Mouse (Mus musculus): ENCODE data around the gene Hist1h4b. TPM values are rescaled to one million over a fixed set of nuclear protein-coding genes. Genes with fewer than 3 reads are reported as not detected.

Gene Hist1h4b
- polyA plus RNA-seq, 1 experiment, result 101 TPM

- Histone ChIP-seq H3K27ac (ENCODE audit: control insufficient read depth, insufficient read depth, low read length) (no peak overlapping the region), H3K36me3 (ENCODE audit: control insufficient read depth, insufficient read depth, low read length) (no peaks in the 10 kb centered on the region), H3K4me3 (ENCODE audit: control insufficient read depth, insufficient read depth, low read length) (no peak overlapping the region), H3K4me1 (replicated peaks; ENCODE audit: control insufficient read depth, insufficient read depth, low read length) (no peaks in the 10 kb centered on the region), H3K27me3 (ENCODE audit: control insufficient read depth, insufficient read depth, low read length) (no peaks in the 10 kb centered on the region)
- peak; percentile 40 for DNase-seq
- WGBS, result 39% methylated on average over 2 of the region's 2 CpGs
- TF ChIP-seq CTCF (IDR thresholded peaks at IDR 0.05; ENCODE audit: borderline replicate concordance, control insufficient read depth, extremely low read depth, insufficient read depth, low read length, poor library complexity) (no peak), POLR2A (IDR thresholded peaks at IDR 0.05; ENCODE audit: control insufficient read depth, extremely low read depth, insufficient read depth, low read length, poor library complexity) (no peak)
Observed at GRCm38 (mm10) chr13:23792520-23792919, 35.7 kb downstream of the Hist1h4b start.

GRCm38 (mm10) chr13:23799405-23799804, 42.6 kb downstream of the Hist1h4b start:
- no peak overlapping the region for H3K27ac ChIP-seq (ENCODE audit: control insufficient read depth, insufficient read depth, low read length)
- H3K4me1 ChIP-seq (replicated peaks; ENCODE audit: control insufficient read depth, insufficient read depth, low read length), result no peaks in the 10 kb centered on the region
- no peaks in the 10 kb centered on the region for H3K36me3 ChIP-seq (ENCODE audit: control insufficient read depth, insufficient read depth, low read length)
- H3K4me3 ChIP-seq (ENCODE audit: control insufficient read depth, insufficient read depth, low read length), result no peak overlapping the region
- DNase-seq, result no peak
- 33% methylated on average over 5 of the region's 5 CpGs for WGBS
- TF ChIP-seq POLR2A (IDR thresholded peaks at IDR 0.05; ENCODE audit: control insufficient read depth, extremely low read depth, insufficient read depth, low read length, poor library complexity) (no peak), CTCF (IDR thresholded peaks at IDR 0.05; ENCODE audit: borderline replicate concordance, control insufficient read depth, extremely low read depth, insufficient read depth, low read length, poor library complexity) (no peak)
- no peaks in the 10 kb centered on the region for H3K27me3 ChIP-seq (ENCODE audit: control insufficient read depth, insufficient read depth, low read length)

- no peak overlapping the region for H3K4me3 ChIP-seq (ENCODE audit: control insufficient read depth, insufficient read depth, low read length)
- H3K27me3 ChIP-seq (ENCODE audit: control insufficient read depth, insufficient read depth, low read length), result no peaks in the 10 kb centered on the region
- no peak overlapping the region for H3K27ac ChIP-seq (ENCODE audit: control insufficient read depth, insufficient read depth, low read length)
- WGBS, result 95% methylated on average over 2 of the region's 2 CpGs
- no peak for DNase-seq
- TF ChIP-seq POLR2A (IDR thresholded peaks at IDR 0.05; ENCODE audit: control insufficient read depth, extremely low read depth, insufficient read depth, low read length, poor library complexity) (no peak), CTCF (IDR thresholded peaks at IDR 0.05; ENCODE audit: borderline replicate concordance, control insufficient read depth, extremely low read depth, insufficient read depth, low read length, poor library complexity) (no peak)
- no peaks in the 10 kb centered on the region for H3K36me3 ChIP-seq (ENCODE audit: control insufficient read depth, insufficient read depth, low read length)
- H3K4me1 ChIP-seq (replicated peaks; ENCODE audit: control insufficient read depth, insufficient read depth, low read length), result no peaks in the 10 kb centered on the region
Observed at GRCm38 (mm10) chr13:23804532-23804931, 47.7 kb downstream of the Hist1h4b start.

- TF ChIP-seq POLR2A (IDR thresholded peaks at IDR 0.05; ENCODE audit: control insufficient read depth, extremely low read depth, insufficient read depth, low read length, poor library complexity) (no peak), CTCF (IDR thresholded peaks at IDR 0.05; ENCODE audit: borderline replicate concordance, control insufficient read depth, extremely low read depth, insufficient read depth, low read length, poor library complexity) (no peak)
- Histone ChIP-seq H3K36me3 (ENCODE audit: control insufficient read depth, insufficient read depth, low read length) (no peaks in the 10 kb centered on the region), H3K27ac (ENCODE audit: control insufficient read depth, insufficient read depth, low read length) (no peak within 1 kb of the TSS), H3K27me3 (ENCODE audit: control insufficient read depth, insufficient read depth, low read length) (no peaks in the 10 kb centered on the region), H3K4me3 (ENCODE audit: control insufficient read depth, insufficient read depth, low read length) (no peak within 1 kb of the TSS), H3K4me1 (replicated peaks; ENCODE audit: control insufficient read depth, insufficient read depth, low read length) (no peaks in the 10 kb centered on the region)
- 93% methylated on average over 15 of the region's 15 CpGs for WGBS
- DNase-seq, result no peak
Observed at GRCm38 (mm10) chr13:23806422-23807052, 49.7 kb downstream of the Hist1h4b start, which contains the start of gene Slc17a2. Gene Slc17a2, plus strand, starts transcription at chr13:23806993.

Other genes starting within 250 kb of the Hist1h4b start
- 150 and 182 TPM in 2 replicates for gene Hist1h4h, start 226.0 kb upstream of the Hist1h4b start, polyA plus RNA-seq (2012; rRNA removed)
- 4,070 and 5,945 TPM in 2 replicates for gene Hist1h2af, start 223.1 kb upstream of the Hist1h4b start, polyA plus RNA-seq (2012; rRNA removed)
- 496 and 661 TPM in 2 replicates for gene Hist1h3g, start 221.6 kb upstream of the Hist1h4b start, polyA plus RNA-seq (2012; rRNA removed)
- 37.8 and 51.2 TPM in 2 replicates for gene Hist1h2bh, start 213.6 kb upstream of the Hist1h4b start, polyA plus RNA-seq (2012; rRNA removed)
- gene Hist1h3f, start 213.0 kb upstream of the Hist1h4b start, polyA plus RNA-seq (2012; rRNA removed), result 72.3 and 87.8 TPM in 2 replicates
- 208 and 221 TPM in 2 replicates for gene Hist1h4f, start 205.4 kb upstream of the Hist1h4b start, polyA plus RNA-seq (2012; rRNA removed)
- 1.9 and 2.9 TPM in 2 replicates for gene Hist1h1d, start 203.8 kb upstream of the Hist1h4b start, polyA plus RNA-seq (2012; rRNA removed)
- gene Hist1h3e, start 194.6 kb upstream of the Hist1h4b start, polyA plus RNA-seq (2012; rRNA removed), result 245 and 339 TPM in 2 replicates
- 174 and 210 TPM in 2 replicates for gene Hist1h2ae, start 185.8 kb upstream of the Hist1h4b start, polyA plus RNA-seq (2012; rRNA removed)
- 523 and 578 TPM in 2 replicates for gene Hist1h2bg, start 185.6 kb upstream of the Hist1h4b start, polyA plus RNA-seq (2012; rRNA removed)
- gene Hist1h2bf, start 182.8 kb upstream of the Hist1h4b start, polyA plus RNA-seq (2012; rRNA removed), result 277 and 362 TPM in 2 replicates
- 76.8 and 109 TPM in 2 replicates for gene Hist1h2ad, start 182.6 kb upstream of the Hist1h4b start, polyA plus RNA-seq (2012; rRNA removed)
- gene Hist1h3d, start 181.2 kb upstream of the Hist1h4b start, polyA plus RNA-seq (2012; rRNA removed), result 161 and 207 TPM in 2 replicates
- 115 and 120 TPM in 2 replicates for gene Hist1h4d, start 175.4 kb upstream of the Hist1h4b start, polyA plus RNA-seq (2012; rRNA removed)
- gene Hist1h2be, start 135.9 kb upstream of the Hist1h4b start, polyA plus RNA-seq (2012; rRNA removed), result 14.4 and 19.9 TPM in 2 replicates
- 9.4 and 18.5 TPM in 2 replicates for gene Hist1h1e, start 134.5 kb upstream of the Hist1h4b start, polyA plus RNA-seq (2012; rRNA removed)
- 11.0 and 12.9 TPM in 2 replicates for gene Hist1h2ac, start 73.1 kb upstream of the Hist1h4b start, polyA plus RNA-seq (2012; rRNA removed)
- 153 and 154 TPM in 2 replicates for gene Hist1h2bc, start 72.8 kb upstream of the Hist1h4b start, polyA plus RNA-seq (2012; rRNA removed)
- gene Hist1h1t, start 61.2 kb upstream of the Hist1h4b start, polyA plus RNA-seq (2012; rRNA removed), result 0.11 TPM in 1 of 2 replicates, not detected in the other
- 69.8 and 70.6 TPM in 2 replicates for gene Hist1h4c, start 58.6 kb upstream of the Hist1h4b start, polyA plus RNA-seq (2012; rRNA removed)
- gene Hfe, start 46.2 kb upstream of the Hist1h4b start, polyA plus RNA-seq (2012; rRNA removed), result 9.8 and 13.5 TPM in 2 replicates
- gene Hist1h1c, start 18.2 kb upstream of the Hist1h4b start, polyA plus RNA-seq (2012; rRNA removed), result 40.9 and 48.1 TPM in 2 replicates
- 377 and 602 TPM in 2 replicates for gene Hist1h3c, start 11.4 kb upstream of the Hist1h4b start, polyA plus RNA-seq (2012; rRNA removed)
- gene Hist1h2bb, start 10.3 kb upstream of the Hist1h4b start, polyA plus RNA-seq (2012; rRNA removed), result 160 and 224 TPM in 2 replicates
- gene Hist1h2ab, start 5.9 kb upstream of the Hist1h4b start, polyA plus RNA-seq (2012; rRNA removed), result 258 and 455 TPM in 2 replicates
- gene Hist1h3b, start 4.7 kb upstream of the Hist1h4b start, polyA plus RNA-seq (2012; rRNA removed), result 529 and 561 TPM in 2 replicates
- 295 and 320 TPM in 2 replicates for gene Hist1h4a, start 4.2 kb downstream of the Hist1h4b start, polyA plus RNA-seq (2012; rRNA removed)
- 348 and 451 TPM in 2 replicates for gene Hist1h3a, start 5.4 kb downstream of the Hist1h4b start, polyA plus RNA-seq (2012; rRNA removed)
- gene Hist1h1a, start 6.7 kb downstream of the Hist1h4b start, polyA plus RNA-seq (2012; rRNA removed), result 18.2 and 21.2 TPM in 2 replicates
- gene Trim38, start 12.9 kb downstream of the Hist1h4b start, polyA plus RNA-seq (2012; rRNA removed), result not detected in 2 replicates
- gene Slc17a2, start 50.0 kb downstream of the Hist1h4b start, polyA plus RNA-seq (2012; rRNA removed), result 0.08 and 0.26 TPM in 2 replicates
- 0.05 and 0.13 TPM in 2 replicates for gene Slc17a3, start 82.4 kb downstream of the Hist1h4b start, polyA plus RNA-seq (2012; rRNA removed)
- gene Slc17a1, start 110.7 kb downstream of the Hist1h4b start, polyA plus RNA-seq (2012; rRNA removed), result 0.11 and 0.13 TPM in 2 replicates
- gene Slc17a4, start 158.0 kb downstream of the Hist1h4b start, polyA plus RNA-seq (2012; rRNA removed), result 0.16 and 0.27 TPM in 2 replicates
- gene Hist1h2ba, start 177.1 kb downstream of the Hist1h4b start, polyA plus RNA-seq (2012; rRNA removed), result not detected in 2 replicates
- gene Hist1h2aa, start 177.4 kb downstream of the Hist1h4b start, polyA plus RNA-seq (2012; rRNA removed), result not detected in 2 replicates
- 0.11 TPM in 1 of 2 replicates, not detected in the other for gene Scgn, start 234.2 kb downstream of the Hist1h4b start, polyA plus RNA-seq (2012; rRNA removed)

All from thymus, adult 2 months (tissue).